Mouse (Mus musculus): ENCODE measurements around the gene Dcaf8.

The Dcaf8 gene

DNA sequence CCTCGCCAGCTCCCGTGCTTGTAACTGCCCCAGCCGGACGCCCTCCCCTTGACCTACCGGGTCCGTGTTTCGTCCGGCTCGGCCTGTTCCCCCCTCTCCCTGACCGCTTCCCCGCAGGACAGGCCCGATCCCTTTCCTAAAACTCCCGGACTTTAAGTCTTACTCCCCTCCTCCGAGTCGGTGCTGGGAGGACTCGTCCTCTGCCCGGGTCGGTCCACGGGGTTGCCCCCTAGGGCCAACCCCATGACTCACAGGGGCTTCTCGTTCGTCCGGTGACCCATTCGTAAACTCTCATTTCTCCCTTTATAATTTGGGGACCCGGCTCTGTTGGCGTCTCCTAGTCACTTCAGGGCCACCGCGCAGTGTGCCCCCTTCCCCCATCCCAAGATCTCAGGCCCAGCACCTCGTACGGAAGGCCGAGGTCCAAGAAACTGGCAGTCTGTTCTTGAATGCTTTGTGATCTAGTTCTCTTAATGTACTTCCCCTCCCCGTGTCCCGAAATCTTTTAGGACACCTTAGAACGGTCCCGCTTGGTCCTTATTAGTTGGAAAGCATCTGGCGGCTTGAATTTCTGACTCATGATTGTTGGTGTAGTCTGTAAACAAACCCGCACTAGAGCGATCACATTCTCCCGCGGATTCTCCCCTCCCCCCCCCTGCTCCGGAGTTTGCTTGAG is 533 bp downstream of the Dcaf8 start:
- no peak for DNase-seq (ENCODE audit: low read depth)

DNA sequence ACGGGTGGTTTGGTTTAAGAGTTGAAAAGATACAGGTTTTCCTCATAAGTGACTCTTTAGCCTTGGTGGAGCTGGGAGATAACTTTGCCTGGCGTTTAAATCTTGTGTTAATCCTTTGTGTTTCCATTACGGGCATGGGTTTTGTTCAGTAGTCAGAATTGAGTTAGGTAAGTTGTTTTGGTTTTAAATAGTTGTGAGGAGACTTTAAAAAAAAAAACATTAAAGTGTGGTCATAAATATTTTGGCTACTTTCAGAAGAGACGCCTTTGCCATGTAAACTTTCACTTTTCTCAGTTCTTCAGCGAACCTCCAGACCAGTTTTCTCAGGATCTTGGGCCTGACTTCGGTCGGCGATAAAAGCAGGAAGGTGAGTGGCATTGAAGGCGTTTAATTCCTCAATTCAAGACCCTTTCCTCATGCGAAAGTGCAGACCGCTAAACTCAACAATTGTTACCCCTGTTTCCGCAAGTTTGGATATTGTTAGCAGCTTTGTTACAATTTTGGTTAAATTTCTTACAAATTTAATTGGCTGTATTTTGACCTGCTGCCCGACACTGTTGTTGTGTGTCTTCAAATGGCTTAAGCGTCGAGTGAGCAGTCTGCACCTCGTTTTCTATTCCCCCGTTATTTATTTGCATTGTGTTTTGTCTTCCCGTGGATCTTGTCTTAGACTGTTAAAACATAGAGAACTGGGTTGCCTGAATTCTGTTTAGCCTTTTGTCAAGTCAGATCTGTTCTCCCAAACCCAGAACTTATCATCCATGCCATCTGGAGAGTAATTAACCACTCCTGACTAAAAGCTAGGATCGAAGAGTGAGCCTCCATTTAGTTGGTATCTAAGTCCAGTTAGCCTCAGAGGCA is 1.3 kb downstream of the Dcaf8 start:
- DNase-seq (ENCODE audit: low read depth), result no peak

DNA sequence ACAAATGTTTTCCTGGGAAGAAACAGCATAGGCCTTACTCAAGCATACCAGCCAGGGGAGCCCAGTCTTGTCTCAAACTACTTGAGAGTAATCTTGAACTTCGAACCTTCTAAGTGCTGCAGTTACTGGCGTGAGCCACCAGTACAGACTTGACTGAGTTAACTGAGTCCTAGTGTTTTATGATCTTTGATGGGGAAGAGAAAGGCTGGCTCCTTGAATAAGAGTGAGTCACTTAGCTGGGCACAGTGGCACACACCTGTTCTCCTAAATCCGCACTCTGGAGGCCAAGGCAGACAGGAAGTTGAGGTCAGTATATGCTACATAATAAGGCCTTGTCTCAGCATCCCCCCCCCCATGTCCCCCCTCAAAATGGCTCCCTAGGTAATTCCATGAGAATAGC is 6.7 kb downstream of the Dcaf8 start:
- no peak for DNase-seq (ENCODE audit: low read depth)

DNA sequence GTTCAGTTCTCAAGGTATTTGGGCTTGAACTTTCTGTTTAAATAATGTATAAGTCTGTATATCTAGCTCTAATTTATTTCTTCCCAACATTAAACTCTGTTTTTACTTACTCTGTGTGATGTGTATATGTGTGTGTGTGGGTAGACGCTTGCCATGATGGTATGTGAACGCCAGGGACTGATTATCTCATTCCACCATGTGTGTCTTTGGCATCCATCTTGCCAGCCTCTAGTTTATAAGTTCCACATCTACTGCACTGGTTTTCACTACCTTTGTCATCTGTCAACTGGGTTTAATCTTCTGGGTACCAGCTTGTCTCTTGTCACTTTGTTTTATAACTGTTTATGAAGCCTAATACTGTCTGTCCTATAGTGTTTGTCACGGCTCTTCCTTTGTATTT is 7.6 kb downstream of the Dcaf8 start:
- no peak for DNase-seq (ENCODE audit: low read depth)

DNA sequence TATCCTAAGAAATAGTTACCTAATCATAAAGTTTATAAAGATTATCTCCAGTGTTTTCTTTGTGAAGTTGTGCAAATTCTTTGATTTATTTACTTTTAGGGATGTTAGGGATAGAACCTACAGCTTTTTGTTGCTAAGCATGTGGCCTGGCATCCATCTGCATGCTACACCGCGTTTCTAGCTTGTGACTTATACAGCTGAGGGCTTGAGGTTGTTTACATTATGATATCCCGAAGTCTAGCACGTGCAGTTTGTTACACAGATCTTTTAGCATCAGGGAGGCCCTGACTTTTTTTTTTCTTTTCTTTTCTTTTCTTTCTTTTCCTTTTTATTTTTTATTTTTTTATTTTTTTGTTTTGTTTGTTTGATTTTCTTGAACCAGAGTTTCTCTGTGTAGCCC is 12.1 kb downstream of the Dcaf8 start:
- no peak for DNase-seq (ENCODE audit: low read depth)

DNA sequence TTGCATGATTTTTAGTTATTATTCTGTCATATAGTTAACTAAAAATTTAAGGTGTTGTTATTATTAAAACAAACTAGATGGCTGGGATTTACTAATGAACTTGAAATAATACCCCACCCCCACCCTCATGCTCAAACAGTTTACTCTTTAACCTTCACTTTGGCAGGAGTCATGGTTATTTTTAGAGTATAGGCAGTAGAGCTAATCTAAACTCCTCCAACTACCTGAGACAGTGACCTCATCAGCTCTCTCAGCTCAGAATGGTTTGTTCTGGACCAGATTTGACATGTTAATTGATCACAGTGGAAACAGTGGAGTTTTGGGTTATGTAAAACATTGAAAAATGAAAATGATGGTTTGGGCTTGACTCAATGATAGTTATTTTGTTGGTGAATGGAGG is 12.6 kb downstream of the Dcaf8 start:
- DNase-seq (ENCODE audit: low read depth), result no peak

DNA sequence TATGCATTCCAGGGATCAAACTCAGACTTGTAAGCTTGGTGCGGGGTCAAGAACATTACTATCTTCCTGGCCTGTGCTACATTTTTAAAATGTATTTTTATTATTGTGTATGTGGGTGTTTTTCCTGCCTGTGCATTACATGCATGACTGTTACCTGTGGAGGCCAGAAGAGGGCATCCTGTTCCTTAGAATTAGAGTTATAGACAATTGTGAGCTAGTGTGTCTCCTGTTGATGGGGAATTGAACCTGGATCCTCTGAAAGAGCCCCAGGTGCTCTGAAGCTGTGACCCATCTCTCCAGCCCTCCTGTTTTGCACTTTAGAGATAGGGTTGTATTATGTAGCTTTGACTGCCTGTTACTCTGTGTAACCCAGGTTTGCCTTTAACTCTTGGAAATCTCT is 14.1 kb downstream of the Dcaf8 start:
- no peak for DNase-seq (ENCODE audit: low read depth)

DNA sequence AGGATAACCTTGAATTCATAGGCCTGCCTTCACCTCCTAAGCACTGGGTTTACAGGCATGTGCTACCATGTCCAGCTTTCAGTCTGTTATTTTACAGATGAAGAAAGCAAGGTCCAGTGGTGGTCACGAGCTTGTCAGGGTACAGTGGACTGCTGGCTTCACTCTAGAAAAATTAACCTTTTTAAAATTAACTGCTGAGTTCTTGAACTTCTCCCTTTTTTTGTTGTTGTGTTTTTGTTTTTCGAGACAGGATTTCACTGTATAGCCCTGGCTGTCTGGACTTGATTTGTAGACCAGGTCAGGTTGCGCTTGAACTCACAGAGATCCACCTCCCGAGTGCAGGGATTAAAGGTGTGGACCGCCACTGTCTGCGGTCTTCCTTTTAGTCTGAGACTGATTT is 15.1 kb downstream of the Dcaf8 start:
- DNase-seq (ENCODE audit: low read depth), result no peak

DNA sequence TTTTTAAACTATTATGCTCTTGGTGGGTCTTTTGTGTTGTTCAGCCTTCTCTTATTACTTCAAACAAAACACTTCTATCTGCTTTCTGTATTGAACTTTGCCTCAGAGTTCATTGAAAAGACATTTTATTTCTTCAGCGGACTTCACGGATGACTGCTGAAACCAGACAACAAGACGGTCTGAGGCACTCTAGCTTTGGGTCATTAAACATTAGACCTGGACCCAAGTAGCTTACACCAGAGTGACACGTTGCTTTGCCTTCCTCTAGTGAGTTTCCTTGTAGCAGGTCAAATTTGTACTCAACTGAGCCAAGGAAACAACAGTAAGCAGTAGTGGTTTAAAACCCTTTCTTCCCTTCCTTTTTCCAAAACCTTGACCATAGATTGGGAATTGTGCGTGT is 20.0 kb downstream of the Dcaf8 start:
- no peak for DNase-seq (ENCODE audit: low read depth)

DNA sequence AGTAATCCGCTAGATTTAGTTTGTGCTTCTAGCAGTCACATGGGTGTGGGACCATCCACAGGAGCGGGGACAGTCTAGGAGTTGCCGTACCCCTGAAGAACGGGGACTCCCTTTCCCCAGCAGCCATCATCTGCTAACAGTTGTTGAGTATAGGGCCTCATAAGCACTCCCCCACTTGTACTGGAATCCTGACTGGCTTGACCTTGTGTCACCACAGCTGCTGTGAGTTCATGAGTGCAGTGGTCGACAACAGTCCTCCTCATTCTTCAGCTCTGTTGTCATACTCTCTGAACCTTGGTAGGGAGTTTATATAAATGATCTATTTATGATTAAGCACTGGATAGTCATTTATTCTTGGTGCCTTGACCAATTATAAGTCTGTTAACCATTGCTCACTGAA is 21.9 kb downstream of the Dcaf8 start:
- no peak for DNase-seq (ENCODE audit: low read depth)

DNA sequence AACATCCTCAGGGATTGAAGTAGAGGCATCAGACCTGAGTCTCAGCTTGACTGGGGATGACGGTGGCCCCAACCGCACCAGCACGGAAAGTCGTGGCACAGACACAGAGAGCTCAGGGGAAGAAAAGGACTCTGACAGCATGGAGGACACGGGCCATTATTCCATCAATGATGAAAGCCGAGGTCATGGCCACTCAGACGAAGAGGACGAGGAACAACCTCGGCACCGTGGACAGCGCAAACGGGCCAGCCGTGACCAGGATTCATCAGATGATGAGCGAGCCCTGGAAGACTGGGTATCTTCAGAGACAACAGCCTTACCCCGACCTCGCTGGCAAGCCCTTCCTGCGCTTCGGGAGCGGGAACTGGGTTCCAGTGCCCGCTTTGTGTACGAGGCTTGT is 24.5 kb downstream of the Dcaf8 start:
- no peak for DNase-seq (ENCODE audit: low read depth)

DNA sequence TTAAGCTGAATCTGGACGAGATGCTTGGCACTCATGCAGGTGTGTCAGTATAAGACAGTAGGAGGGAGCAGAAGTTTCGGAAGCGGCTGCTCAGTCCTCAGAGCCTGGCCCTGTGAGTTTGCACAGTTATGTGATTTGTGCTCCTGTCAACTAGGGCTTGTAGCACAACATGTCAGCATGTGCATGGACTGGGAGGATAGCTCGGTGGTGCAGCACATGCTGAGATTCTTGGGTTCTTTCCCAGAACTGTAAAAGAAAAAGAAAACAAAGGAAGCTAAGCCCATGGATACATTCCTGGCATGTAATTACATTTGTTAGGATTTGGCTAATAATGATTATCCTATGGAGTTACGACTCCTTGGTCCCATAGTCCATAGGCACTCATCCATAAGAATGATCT is 25.3 kb downstream of the Dcaf8 start:
- DNase-seq (ENCODE audit: low read depth), result no peak

DNA sequence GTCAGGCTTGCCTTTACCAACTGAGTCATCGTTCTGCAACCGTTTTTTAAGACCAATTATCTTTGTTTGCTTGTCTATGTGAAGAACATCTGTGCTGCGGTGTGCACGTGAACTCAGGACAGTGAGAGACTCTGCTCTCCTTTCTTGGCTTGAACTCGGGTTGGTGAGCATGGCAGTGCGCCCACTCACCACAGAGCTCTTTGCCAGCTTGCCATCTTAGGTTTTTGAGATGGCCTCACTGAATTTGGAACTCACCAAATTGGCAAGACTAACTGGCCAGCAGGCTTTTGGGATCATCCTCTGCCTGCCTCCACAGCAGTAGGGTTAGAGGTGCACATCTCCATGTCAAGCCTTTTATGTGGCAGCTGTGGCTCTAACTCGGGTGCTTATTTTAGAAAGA is 29.9 kb downstream of the Dcaf8 start:
- no peak for DNase-seq (ENCODE audit: low read depth)

DNA sequence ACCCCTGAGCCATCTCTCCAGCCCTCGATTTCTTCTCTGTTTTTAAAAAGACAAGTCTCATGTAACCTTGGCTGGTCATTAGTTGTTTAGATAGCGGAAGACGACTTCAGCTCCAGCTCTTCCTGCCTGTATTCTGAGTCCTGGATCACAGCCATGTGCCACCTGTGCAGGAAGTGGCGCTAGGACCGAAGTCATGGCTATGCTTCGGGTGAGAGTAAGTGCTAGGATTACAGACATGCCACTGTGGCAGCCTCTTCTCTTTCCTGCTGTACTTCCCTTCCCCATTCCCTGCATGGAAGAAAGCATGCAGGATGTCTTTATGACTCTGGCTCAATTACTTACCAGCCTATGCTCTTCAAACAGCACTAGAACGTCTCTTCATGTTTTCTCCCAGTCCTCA is 31.2 kb downstream of the Dcaf8 start:
- no peak for DNase-seq (ENCODE audit: low read depth)

DNA sequence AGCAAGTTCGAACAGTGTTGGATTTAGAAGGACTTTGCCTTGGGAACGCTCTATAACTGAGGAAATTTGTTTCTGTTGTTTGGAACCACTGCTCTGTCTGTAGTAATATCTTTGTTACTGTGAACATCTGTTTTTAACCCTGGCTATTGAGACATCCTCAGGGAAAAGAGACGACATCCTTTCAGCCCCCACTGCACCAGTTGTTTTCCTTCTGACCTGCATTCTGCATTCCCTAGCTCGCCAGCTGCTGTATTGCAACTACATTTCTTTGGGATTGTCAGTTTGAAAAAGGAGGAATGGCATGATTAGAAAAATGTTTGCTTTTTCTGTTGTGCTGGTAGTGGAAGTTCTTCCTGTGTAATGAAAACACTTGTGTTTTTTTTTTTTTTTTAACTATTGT is 33.0 kb downstream of the Dcaf8 start:
- no peak for DNase-seq (ENCODE audit: low read depth)

DNA sequence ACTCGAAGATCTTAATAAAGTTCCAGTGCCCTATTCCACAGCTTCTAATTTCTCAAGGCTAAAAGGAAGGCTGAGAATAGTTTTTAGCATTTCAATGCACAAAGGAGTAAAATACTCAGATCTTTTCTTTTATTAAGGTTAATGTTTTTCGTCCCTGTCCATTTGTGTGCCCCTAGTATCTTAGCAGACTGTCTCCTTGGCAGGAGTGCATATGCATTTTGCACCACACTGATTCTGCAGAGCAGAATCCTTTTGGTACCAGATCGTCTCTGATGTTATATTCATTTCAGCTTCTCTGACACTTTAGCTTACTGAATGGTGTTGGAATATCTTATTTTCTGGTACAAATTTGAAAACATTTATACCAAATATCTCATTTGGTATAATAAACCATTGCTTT is 33.9 kb downstream of the Dcaf8 start:
- DNase-seq (ENCODE audit: low read depth), result no peak

DNA sequence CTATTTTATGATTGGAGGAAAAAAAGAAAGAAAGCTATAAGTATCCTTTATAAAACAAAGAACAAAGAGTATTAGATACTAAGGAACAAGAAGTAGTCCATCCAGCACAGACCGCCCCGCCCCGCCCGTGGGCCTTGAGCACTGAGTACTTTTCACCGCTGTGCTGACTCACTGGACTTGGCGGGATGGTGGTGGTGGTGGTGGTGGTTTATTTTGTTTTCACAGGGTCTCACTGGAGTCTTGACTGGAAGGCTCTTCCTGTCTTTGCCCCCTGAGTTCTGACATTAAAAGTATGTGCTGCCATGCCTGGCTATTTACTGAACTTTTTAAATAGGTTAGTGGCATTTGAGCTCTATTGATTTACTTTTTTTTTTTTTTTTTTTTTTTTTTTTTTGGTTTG is 35.2 kb downstream of the Dcaf8 start:
- no peak for DNase-seq (ENCODE audit: low read depth)

DNA sequence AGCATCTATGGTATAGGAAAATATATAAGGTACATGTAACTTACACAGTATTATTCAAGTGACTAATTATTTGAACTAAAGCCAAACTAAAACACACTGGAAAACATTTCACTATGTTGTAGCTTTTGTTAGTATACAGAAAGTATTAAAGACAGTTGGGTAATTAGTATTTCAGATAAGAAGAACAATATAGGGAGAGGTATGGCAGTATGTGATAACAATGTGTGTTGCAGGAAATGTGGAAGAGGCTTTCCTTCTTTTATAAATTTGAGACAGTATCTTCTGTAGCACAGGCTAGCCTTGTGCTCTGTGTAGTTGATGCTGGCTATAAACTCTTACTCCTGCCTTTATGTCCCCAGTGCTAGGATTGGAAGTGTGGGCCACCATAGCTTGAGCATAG is 36.0 kb downstream of the Dcaf8 start:
- DNase-seq (ENCODE audit: low read depth), result no peak

DNA sequence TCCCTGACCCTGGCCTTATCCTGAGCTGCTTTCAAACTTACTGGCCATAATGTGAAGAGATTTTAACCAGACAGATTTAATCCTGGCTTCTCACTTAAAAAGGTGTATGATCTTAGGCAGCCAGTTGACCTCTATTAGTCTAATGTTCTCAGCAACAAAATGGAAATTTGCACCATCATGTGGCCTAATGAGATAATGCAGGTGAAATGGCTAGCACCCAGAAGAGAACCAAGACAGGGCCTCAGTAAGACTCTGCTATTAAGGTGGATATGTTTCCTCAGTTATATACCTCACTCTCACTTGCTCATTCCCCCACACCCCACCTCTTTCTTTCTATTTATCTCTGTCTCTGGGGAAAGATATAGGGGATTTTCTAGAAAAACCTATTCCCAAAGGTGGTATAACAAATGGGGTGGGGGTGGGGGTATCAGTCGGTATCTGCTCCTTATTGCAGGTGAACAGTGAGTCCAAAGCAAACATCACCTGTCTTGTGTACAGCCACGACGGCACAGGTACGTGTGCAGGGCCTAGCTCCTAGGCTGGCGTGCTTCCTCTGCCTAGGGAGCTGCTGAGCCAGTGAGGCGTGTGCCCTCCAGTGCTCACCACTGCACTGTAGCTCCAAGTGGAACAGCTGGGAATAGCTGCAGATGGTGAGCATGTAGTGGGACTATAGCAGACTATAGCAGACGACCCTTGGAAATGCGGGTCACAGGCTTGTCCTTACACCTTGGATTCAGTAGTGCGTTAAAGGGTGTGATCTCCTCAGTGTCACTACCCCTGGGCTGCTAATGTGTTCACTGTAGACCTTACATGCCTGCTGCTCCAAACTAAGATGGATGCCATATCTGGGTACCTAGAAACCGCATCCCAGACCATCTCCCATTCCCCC is 38.8 kb downstream of the Dcaf8 start:
- no peak for DNase-seq (ENCODE audit: low read depth)

DNA sequence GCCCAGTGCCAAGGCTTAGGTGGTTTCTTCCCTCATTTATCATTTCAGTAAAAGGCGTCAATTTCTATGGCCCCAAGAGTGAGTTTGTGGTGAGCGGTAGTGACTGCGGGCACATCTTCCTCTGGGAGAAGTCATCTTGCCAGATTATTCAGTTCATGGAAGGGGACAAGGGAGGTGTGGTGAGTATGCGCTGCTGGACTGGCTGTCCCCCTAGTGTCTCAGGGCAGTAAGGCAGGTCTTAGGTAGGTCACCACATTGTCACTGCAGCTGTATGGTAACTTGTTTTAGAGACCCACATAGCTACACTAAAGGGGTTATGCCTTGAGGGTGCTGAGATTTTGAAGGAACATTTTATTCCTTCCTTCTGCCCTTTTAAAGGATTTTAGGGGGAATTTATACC is 41.0 kb downstream of the Dcaf8 start:
- no peak for DNase-seq (ENCODE audit: low read depth)

DNA sequence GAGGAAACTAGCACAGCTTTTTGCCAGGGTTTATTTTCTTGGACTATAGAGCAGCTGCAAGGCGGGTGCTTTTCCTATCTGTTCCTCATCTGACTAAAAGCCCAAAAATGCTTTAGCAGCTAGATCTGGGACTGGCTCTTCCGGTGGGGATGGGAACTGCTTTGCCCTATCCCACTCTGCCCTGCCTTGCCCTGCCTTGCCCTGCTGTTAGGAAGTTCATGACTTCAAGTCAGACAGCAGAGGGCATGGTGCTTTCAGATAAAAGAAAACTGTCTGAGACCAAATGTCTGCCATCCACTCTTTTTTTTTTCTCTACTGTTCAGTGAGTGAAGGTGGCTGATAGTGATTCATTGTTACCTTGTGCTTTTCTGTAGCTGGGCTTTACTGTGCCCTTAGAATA is 43.7 kb downstream of the Dcaf8 start:
- no peak for DNase-seq (ENCODE audit: low read depth)

DNA sequence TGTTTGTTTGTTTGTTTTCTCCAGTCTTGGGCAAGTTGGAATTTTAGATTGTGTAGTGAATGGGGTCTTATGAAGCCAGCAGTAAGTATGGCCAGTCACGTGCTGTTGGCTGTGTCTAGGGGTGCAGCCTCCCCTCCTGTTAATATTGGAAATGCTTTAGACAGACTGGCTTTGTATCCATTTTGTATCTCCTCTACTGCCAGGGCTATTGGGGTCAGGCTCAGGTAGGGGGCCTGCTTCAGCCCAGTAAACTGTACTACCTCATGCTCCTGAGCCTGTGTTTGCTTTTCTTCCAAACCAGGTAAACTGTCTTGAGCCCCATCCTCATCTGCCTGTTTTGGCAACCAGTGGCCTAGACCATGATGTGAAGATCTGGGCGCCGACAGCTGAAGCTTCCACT is 44.3 kb downstream of the Dcaf8 start:
- no peak for DNase-seq (ENCODE audit: low read depth)

DNA sequence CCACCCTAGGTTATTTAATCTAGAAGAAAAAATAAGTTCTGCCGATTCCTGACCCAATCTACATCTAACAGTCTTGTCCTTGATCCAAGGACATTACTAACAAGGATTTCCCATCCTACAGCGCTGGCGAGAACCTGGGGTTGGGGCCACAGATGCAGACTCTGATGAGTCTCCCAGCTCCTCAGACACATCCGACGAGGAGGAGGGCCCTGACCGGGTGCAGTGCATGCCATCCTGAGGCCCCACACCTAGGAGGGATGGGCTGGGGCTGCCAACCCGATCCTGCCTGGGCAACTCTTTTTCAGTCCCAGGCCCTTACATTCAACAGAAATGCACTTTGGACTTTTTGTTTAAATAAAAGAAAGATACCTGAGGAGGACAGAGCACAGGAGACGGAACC is 46.6 kb downstream of the Dcaf8 start:
- no peak for DNase-seq (ENCODE audit: low read depth)

All from fibroblast of lung, adult 2 months (primary cell).